Mouse (Mus musculus): ENCODE results near the gene Fut1. TPM values are rescaled to one million over a fixed set of nuclear protein-coding genes. Genes with fewer than 3 reads are reported as not detected.

Gene Fut1
- polyA plus RNA-seq, 2 experiments, result 1.0 to 1.2 TPM

- WGBS, result 90% methylated on average over 11 of the region's 11 CpGs
- DNase-seq (ENCODE audit: low spot score) (no peak), ATAC-seq (ENCODE audit: low FRiP score, low read depth) (no peak)
- Histone ChIP-seq H3K36me3 (ENCODE audit: control insufficient read depth, insufficient read depth, low read length) (0 out of 2 replicates have a peak, but pooled peaks cover 7% of the 10 kb centered on the region), H3K4me3 (replicated peaks; ENCODE audit: low read length) (no peak overlapping the region), H3K9ac (ENCODE audit: low read depth, low read length, severe bottlenecking) (no peak overlapping the region), H3K4me2 (replicated peaks; ENCODE audit: low read depth, low read length, severe bottlenecking) (no peak overlapping the region), H3K27ac (replicated peaks; ENCODE audit: low read depth, low read length) (no peak overlapping the region), H3K27me3 (ENCODE audit: control insufficient read depth, insufficient read depth, low read length) (no peaks in the 10 kb centered on the region), H3K9me3 (ENCODE audit: control insufficient read depth, low read length) (no peaks in the 10 kb centered on the region), H3K4me1 (ENCODE audit: control insufficient read depth, insufficient read depth, low read length) (peaks cover 13% of the 10 kb centered on the region)
- no peak for TF ChIP-seq POLR2A (IDR thresholded peaks at IDR 0.05; ENCODE audit: borderline replicate concordance, extremely low read depth, insufficient read depth, insufficient read length)
Observed at GRCm38 (mm10) chr7:45634946-45635681, 18.0 kb downstream of the Fut1 start.

- DNase-seq (ENCODE audit: low spot score) (peak; percentile 41), ATAC-seq (ENCODE audit: low FRiP score, low read depth) (no peak)
- 81% methylated on average over 15 of the region's 15 CpGs for WGBS
- Histone ChIP-seq H3K9ac (ENCODE audit: low read depth, low read length, severe bottlenecking) (no peak overlapping the region), H3K9me3 (ENCODE audit: control insufficient read depth, low read length) (no peaks in the 10 kb centered on the region), H3K36me3 (ENCODE audit: control insufficient read depth, insufficient read depth, low read length) (0 out of 2 replicates have a peak, but pooled peaks cover 7% of the 10 kb centered on the region), H3K4me2 (replicated peaks; ENCODE audit: low read depth, low read length, severe bottlenecking) (no peak overlapping the region), H3K4me3 (replicated peaks; ENCODE audit: low read length) (no peak overlapping the region), H3K4me1 (ENCODE audit: control insufficient read depth, insufficient read depth, low read length) (peaks cover 16% of the 10 kb centered on the region), H3K27me3 (ENCODE audit: control insufficient read depth, insufficient read depth, low read length) (no peaks in the 10 kb centered on the region), H3K27ac (replicated peaks; ENCODE audit: low read depth, low read length) (no peak overlapping the region)
- no peak for TF ChIP-seq POLR2A (IDR thresholded peaks at IDR 0.05; ENCODE audit: borderline replicate concordance, extremely low read depth, insufficient read depth, insufficient read length)
Observed at GRCm38 (mm10) chr7:45635711-45636688, 18.9 kb downstream of the Fut1 start.

- no peak for DNase-seq (ENCODE audit: low spot score)
- Histone ChIP-seq H3K9me3 (ENCODE audit: control insufficient read depth, low read length) (no peaks in the 10 kb centered on the region), H3K27me3 (ENCODE audit: control insufficient read depth, insufficient read depth, low read length) (no peaks in the 10 kb centered on the region), H3K36me3 (ENCODE audit: control insufficient read depth, insufficient read depth, low read length) (0 out of 2 replicates have a peak, but pooled peaks cover 7% of the 10 kb centered on the region), H3K4me1 (ENCODE audit: control insufficient read depth, insufficient read depth, low read length) (peaks cover 27% of the 10 kb centered on the region), H3K27ac (replicated peaks; ENCODE audit: low read depth, low read length) (no peak overlapping the region), H3K4me3 (replicated peaks; ENCODE audit: low read length) (no peak overlapping the region), H3K9ac (ENCODE audit: low read depth, low read length, severe bottlenecking) (no peak overlapping the region), H3K4me2 (replicated peaks; ENCODE audit: low read depth, low read length, severe bottlenecking) (no peak overlapping the region)
- 96% methylated on average over 6 of the region's 6 CpGs for WGBS
- ATAC-seq (ENCODE audit: low FRiP score, low read depth), result no peak
- no peak for TF ChIP-seq POLR2A (IDR thresholded peaks at IDR 0.05; ENCODE audit: borderline replicate concordance, extremely low read depth, insufficient read depth, insufficient read length)
Observed at GRCm38 (mm10) chr7:45637710-45638109, 20.6 kb downstream of the Fut1 start.

GRCm38 (mm10) chr7:45638623-45639401 is 21.7 kb downstream of the Fut1 start:
- Histone ChIP-seq H3K9me3 (ENCODE audit: control insufficient read depth, low read length) (no peaks in the 10 kb centered on the region), H3K27ac (replicated peaks; ENCODE audit: low read depth, low read length) (no peak overlapping the region), H3K4me3 (replicated peaks; ENCODE audit: low read length) (peak overlapping the region; percentile 29), H3K27me3 (ENCODE audit: control insufficient read depth, insufficient read depth, low read length) (no peaks in the 10 kb centered on the region), H3K4me2 (replicated peaks; ENCODE audit: low read depth, low read length, severe bottlenecking) (peak overlapping the region; percentile 52), H3K36me3 (ENCODE audit: control insufficient read depth, insufficient read depth, low read length) (0 out of 2 replicates have a peak, but pooled peaks cover 7% of the 10 kb centered on the region), H3K9ac (ENCODE audit: low read depth, low read length, severe bottlenecking) (peak overlapping the region; percentile 38; the same call in 1 of the 2 replicates), H3K4me1 (ENCODE audit: control insufficient read depth, insufficient read depth, low read length) (peaks cover 30% of the 10 kb centered on the region)
- peak; percentile 85 for ATAC-seq (ENCODE audit: low FRiP score, low read depth)
- peak; percentile 98 for DNase-seq (ENCODE audit: low spot score)
- peak; percentile 67; the same call in 1 of the 2 replicates for TF ChIP-seq POLR2A (IDR thresholded peaks at IDR 0.05; ENCODE audit: borderline replicate concordance, extremely low read depth, insufficient read depth, insufficient read length)
- WGBS, result 19% methylated on average over 29 of the region's 29 CpGs
